Mouse (Mus musculus) thymus, adult 2 months (tissue): ENCODE measurements around the gene Gata3.

Experiments used
- CTCF ChIP-seq: fragments of 200-500 bp; IDR thresholded peaks from 2 replicates; pipeline ENCODE4 v1.5.1; 2012; ENCODE audit warnings: mild to moderate bottlenecking, control low read depth, low read length, moderate library complexity, borderline replicate concordance; ENCODE audit not compliant: control insufficient read depth, poor library complexity, insufficient read depth; ENCODE audit errors: extremely low read depth
- POLR2A ChIP-seq: fragments of 200-500 bp; IDR thresholded peaks from 2 replicates; pipeline ENCODE4 v1.6.1; 2012; ENCODE audit warnings: mild to moderate bottlenecking, low read length, control low read depth, moderate library complexity; ENCODE audit not compliant: control insufficient read depth, poor library complexity, insufficient read depth; ENCODE audit errors: extremely low read depth

GRCm38 (mm10) chr2:9881611-9882023 lies 8.2 kb downstream of the Gata3 start:
- TF ChIP-seq CTCF (no peak), POLR2A (no peak)
